Mouse (Mus musculus): ENCODE results near the gene Adamts4. TPM values are rescaled to one million over a fixed set of nuclear protein-coding genes. Genes with fewer than 3 reads are reported as not detected.

Gene Adamts4
- 6.3 and 7.5 TPM in 2 replicates for polyA plus RNA-seq (2015; fragmentation: Nextera tagmentation; extraction: Ambion mirVana)

GRCm38 (mm10) chr1:171249913-171250600 lies at the start of gene Adamts4:
Gene Adamts4, plus strand, starts transcription at chr1:171250421.

GRCm38 (mm10) chr1:171213801-171214496 lies 36.3 kb upstream of the Adamts4 start, which contains the start of gene Nr1i3:
Gene Nr1i3, plus strand, starts transcription at chr1:171213970.

GRCm38 (mm10) chr1:171222238-171223155 lies 27.7 kb upstream of the Adamts4 start, which contains the start of gene Tomm40l:
Gene Tomm40l, minus strand, starts transcription at chr1:171222514.

GRCm38 (mm10) chr1:171224857-171225256 lies 25.4 kb upstream of the Adamts4 start, which contains the start of gene Apoa2:
Gene Apoa2, plus strand, starts transcription at chr1:171225054.

GRCm38 (mm10) chr1:171234126-171234525 lies 16.1 kb upstream of the Adamts4 start, which contains the start of gene Fcer1g:
Gene Fcer1g, minus strand, starts transcription at chr1:171234365.

GRCm38 (mm10) chr1:171250680-171251593 lies 716 bp downstream of the Adamts4 start, which contains the start of gene Ndufs2:
Gene Ndufs2, minus strand, starts transcription at chr1:171251388.

GRCm38 (mm10) chr1:171269848-171270572 lies 19.8 kb downstream of the Adamts4 start, which contains the start of gene B4galt3:
Gene B4galt3, plus strand, starts transcription at chr1:171270328.

GRCm38 (mm10) chr1:171280916-171281527 lies 30.8 kb downstream of the Adamts4 start, which contains the start of gene Ppox:
Gene Ppox, minus strand, starts transcription at chr1:171281186.

GRCm38 (mm10) chr1:171287136-171288081 lies 37.2 kb downstream of the Adamts4 start, which contains the start of gene Usp21:
Gene Usp21, minus strand, starts transcription at chr1:171287991.

GRCm38 (mm10) chr1:171294298-171295062 lies 44.3 kb downstream of the Adamts4 start, which contains the start of gene Ufc1:
Gene Ufc1, minus strand, starts transcription at chr1:171295024.

Other genes starting within 250 kb of the Adamts4 start
- gene Fcgr4, start 231.5 kb upstream of the Adamts4 start, polyA plus RNA-seq (2015; fragmentation: Nextera tagmentation; extraction: Ambion mirVana), result 1.1 and 2.6 TPM in 2 replicates
- gene Fcgr3, start 185.5 kb upstream of the Adamts4 start, polyA plus RNA-seq (2015; fragmentation: Nextera tagmentation; extraction: Ambion mirVana), result 26.2 and 43.7 TPM in 2 replicates
- gene Cfap126, start 136.5 kb upstream of the Adamts4 start, polyA plus RNA-seq (2015; fragmentation: Nextera tagmentation; extraction: Ambion mirVana), result 1.7 and 1.8 TPM in 2 replicates
- gene Sdhc, start 99.8 kb upstream of the Adamts4 start, polyA plus RNA-seq (2015; fragmentation: Nextera tagmentation; extraction: Ambion mirVana), result 450 and 454 TPM in 2 replicates
- gene Mpz, start 99.7 kb upstream of the Adamts4 start, polyA plus RNA-seq (2015; fragmentation: Nextera tagmentation; extraction: Ambion mirVana), result 35.1 and 37.5 TPM in 2 replicates
- 4.4 and 6.3 TPM in 2 replicates for gene Pcp4l1, start 54.2 kb upstream of the Adamts4 start, polyA plus RNA-seq (2015; fragmentation: Nextera tagmentation; extraction: Ambion mirVana)
- gene Nr1i3, start 36.5 kb upstream of the Adamts4 start, polyA plus RNA-seq (2015; fragmentation: Nextera tagmentation; extraction: Ambion mirVana), result 0.22 and 0.23 TPM in 2 replicates
- gene Tomm40l, start 27.9 kb upstream of the Adamts4 start, polyA plus RNA-seq (2015; fragmentation: Nextera tagmentation; extraction: Ambion mirVana), result 25.0 and 27.9 TPM in 2 replicates
- 8.5 and 10.4 TPM in 2 replicates for gene Apoa2, start 25.4 kb upstream of the Adamts4 start, polyA plus RNA-seq (2015; fragmentation: Nextera tagmentation; extraction: Ambion mirVana)
- gene Fcer1g, start 16.1 kb upstream of the Adamts4 start, polyA plus RNA-seq (2015; fragmentation: Nextera tagmentation; extraction: Ambion mirVana), result 73.3 and 108 TPM in 2 replicates
- 474 and 493 TPM in 2 replicates for gene Ndufs2, start 967 bp downstream of the Adamts4 start, polyA plus RNA-seq (2015; fragmentation: Nextera tagmentation; extraction: Ambion mirVana)
- 23.7 and 25.4 TPM in 2 replicates for gene B4galt3, start 19.9 kb downstream of the Adamts4 start, polyA plus RNA-seq (2015; fragmentation: Nextera tagmentation; extraction: Ambion mirVana)
- gene Ppox, start 30.8 kb downstream of the Adamts4 start, polyA plus RNA-seq (2015; fragmentation: Nextera tagmentation; extraction: Ambion mirVana), result 18.2 and 22.7 TPM in 2 replicates
- gene Usp21, start 37.6 kb downstream of the Adamts4 start, polyA plus RNA-seq (2015; fragmentation: Nextera tagmentation; extraction: Ambion mirVana), result 23.7 and 24.2 TPM in 2 replicates
- 77.6 and 87.2 TPM in 2 replicates for gene Ufc1, start 44.6 kb downstream of the Adamts4 start, polyA plus RNA-seq (2015; fragmentation: Nextera tagmentation; extraction: Ambion mirVana)
- gene Dedd, start 78.7 kb downstream of the Adamts4 start, polyA plus RNA-seq (2015; fragmentation: Nextera tagmentation; extraction: Ambion mirVana), result 31.9 and 35.7 TPM in 2 replicates
- 27.6 and 32.2 TPM in 2 replicates for gene Nit1, start 95.2 kb downstream of the Adamts4 start, polyA plus RNA-seq (2015; fragmentation: Nextera tagmentation; extraction: Ambion mirVana)
- gene Pfdn2, start 95.2 kb downstream of the Adamts4 start, polyA plus RNA-seq (2015; fragmentation: Nextera tagmentation; extraction: Ambion mirVana), result 98.8 and 101 TPM in 2 replicates
- gene Klhdc9, start 110.4 kb downstream of the Adamts4 start, polyA plus RNA-seq (2015; fragmentation: Nextera tagmentation; extraction: Ambion mirVana), result 1.3 and 1.7 TPM in 2 replicates
- gene Nectin4, start 119.7 kb downstream of the Adamts4 start, polyA plus RNA-seq (2015; fragmentation: Nextera tagmentation; extraction: Ambion mirVana), result 0.24 and 1.5 TPM in 2 replicates
- 1.8 and 2.5 TPM in 2 replicates for gene Arhgap30, start 138.5 kb downstream of the Adamts4 start, polyA plus RNA-seq (2015; fragmentation: Nextera tagmentation; extraction: Ambion mirVana)
- 34.2 and 34.8 TPM in 2 replicates for gene Usf1, start 160.9 kb downstream of the Adamts4 start, polyA plus RNA-seq (2015; fragmentation: Nextera tagmentation; extraction: Ambion mirVana)
- gene Tstd1, start 168.5 kb downstream of the Adamts4 start, polyA plus RNA-seq (2015; fragmentation: Nextera tagmentation; extraction: Ambion mirVana), result 1.1 and 1.5 TPM in 2 replicates
- gene F11r, start 187.1 kb downstream of the Adamts4 start, polyA plus RNA-seq (2015; fragmentation: Nextera tagmentation; extraction: Ambion mirVana), result 20.5 and 28.3 TPM in 2 replicates

Measured in skeletal muscle tissue, postnatal 0 days (tissue).